Mouse (Mus musculus): ENCODE data around the gene Prnp.

DNA sequence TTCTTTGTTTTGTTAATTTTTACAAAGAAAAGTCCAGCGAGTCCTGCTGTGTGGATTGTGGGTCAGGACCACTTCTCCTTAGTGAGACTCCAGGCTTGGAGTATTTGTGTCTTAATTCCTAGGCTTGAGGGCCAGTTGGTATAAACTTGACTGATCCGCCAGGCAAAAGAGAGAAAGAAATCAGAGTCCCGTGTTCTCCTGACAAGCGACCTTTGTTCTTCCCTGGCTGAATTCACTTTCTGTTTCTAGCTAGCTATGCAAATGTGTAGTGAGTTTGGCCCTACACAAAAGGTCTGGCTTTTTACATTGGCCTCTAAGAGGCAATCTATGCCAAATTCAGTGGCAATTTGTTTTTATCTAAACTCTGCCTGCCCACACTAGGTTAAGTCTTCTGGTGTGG is 28.0 kb upstream of the Prnp start:
- no peak for TF ChIP-seq GATA1 (IDR thresholded peaks at IDR 0.05; ENCODE audit: borderline replicate concordance, low read length)
- TF ChIP-seq FLI1 (IDR thresholded peaks at IDR 0.05; ENCODE audit: low read length), result no peak

Data from megakaryocyte, embryonic 14.5 days (primary cell).